Mouse (Mus musculus) embryo, embryonic 9.5 days (tissue): ENCODE data around the gene Gucd1.
"Not testable (repeated sequence)": the region's sequence is repeated elsewhere in the genome, so short reads cannot be mapped to it uniquely, and the experiment has no call there.

Source experiments
- DNase-seq: peaks from one replicate; pipeline ENCODE4 v3.0.0-alpha.2; 2017; ENCODE audit errors: extremely low spot score

Gene Gucd1

DNA sequence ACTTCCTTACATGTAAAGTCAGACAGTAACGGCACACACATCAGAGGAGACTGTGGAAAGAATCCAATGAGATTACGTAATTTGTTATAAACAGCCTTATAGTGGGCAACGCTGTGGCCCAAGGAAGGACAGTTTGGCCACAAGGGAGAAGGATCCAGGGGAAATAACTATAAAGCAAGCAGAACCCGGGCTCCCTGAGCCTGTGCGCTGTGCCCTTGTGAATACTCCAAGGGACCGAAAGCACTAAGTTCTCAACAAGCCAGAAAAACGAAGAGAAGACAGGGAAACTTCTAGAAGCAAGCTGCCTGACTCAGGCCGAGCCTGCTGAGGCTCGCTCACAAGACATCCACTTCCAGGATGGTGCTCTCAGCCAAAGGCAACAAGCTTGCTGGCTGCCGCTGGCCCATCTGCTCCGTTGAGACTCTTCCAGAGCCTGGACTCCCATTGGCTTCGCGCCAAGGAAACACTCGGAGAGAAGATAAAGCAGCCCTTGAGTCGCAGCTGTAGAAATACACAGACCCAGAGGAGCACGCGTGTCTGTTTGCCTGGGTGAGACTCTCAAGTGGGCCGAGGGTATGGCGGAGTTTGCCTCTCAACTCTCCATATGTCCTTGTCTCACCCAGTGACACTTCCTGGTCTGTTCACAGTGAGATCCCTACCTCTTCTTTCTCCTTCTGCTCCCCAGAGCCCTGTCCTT is 144.0 kb downstream of the Gucd1 start:
- DNase-seq = not testable (repeated sequence)

- peak; percentile 3 for DNase-seq
These were observed 152.5 kb downstream of the Gucd1 start for GRCm38 (mm10) chr10:75365231-75365633.

GRCm38 (mm10) chr10:75364796-75365195 is 153.0 kb downstream of the Gucd1 start:
- no peak for DNase-seq

DNA sequence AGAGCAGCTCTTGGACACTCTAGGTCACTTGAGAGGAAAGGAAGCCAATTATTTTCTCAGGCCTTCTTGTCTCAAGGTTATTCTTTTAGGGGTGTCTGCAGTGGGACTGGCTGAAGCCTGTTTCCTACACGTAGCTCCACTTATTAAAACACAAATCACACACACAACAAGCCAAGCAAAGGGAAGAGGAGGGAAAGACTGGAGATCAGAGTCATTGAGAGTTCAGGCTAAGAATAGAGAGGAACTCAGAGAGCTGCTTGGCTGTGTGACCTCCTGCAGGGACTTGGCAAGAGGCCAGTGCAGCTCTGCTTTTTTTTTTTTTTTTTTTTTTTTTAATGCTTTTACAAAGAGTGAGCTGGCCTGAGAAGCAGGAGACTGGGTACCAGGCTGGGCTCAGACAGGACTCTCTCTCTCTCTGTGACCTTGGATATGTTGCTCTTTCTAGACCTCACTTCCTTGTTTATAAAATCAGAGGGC is 153.5 kb downstream of the Gucd1 start:
- not testable (repeated sequence) for DNase-seq

DNA sequence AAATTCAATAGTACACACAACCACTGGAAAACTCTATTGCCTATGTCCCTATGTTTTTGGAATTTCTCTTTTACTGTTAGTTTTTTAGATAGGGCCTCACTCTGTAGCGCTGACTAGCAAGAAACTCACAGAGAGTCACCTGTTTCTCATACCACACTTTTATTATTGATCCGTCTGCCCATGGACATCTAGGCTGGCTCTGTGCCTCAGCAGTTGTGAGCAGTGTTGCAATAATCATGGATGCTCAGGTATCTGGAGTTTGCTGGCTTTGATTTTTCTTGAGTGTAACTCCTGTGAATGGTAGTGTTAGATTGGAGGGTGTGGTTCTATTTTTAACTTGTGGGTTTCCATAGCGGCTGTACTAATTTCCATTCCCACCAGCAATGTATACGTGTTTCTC is 162.4 kb downstream of the Gucd1 start:
- no peak for DNase-seq

GRCm38 (mm10) chr10:75353838-75354241 is 163.9 kb downstream of the Gucd1 start:
- not testable (repeated sequence) for DNase-seq

DNA sequence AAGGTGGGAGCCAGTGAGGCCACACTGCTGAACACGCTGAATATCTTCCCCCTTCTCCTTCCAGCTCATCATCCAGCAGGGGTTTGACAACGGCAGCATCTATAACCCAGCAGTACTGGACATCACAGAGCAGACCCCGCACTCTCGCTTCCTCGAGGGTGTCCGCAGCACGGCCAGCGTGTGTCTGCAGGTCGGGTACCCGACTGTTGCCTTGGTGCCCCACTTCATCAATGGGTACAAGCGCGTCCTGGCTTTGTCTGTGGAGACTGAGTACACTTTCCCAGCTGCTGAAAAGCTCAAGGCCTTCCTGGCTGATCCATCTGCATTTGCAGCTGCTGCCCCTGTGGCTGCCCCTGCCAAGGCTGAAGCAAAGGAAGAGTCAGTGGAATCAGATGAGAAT is 165.2 kb downstream of the Gucd1 start:
- no peak for DNase-seq

- DNase-seq = no peak
These were observed 167.2 kb downstream of the Gucd1 start for GRCm38 (mm10) chr10:75350564-75350963.

DNA sequence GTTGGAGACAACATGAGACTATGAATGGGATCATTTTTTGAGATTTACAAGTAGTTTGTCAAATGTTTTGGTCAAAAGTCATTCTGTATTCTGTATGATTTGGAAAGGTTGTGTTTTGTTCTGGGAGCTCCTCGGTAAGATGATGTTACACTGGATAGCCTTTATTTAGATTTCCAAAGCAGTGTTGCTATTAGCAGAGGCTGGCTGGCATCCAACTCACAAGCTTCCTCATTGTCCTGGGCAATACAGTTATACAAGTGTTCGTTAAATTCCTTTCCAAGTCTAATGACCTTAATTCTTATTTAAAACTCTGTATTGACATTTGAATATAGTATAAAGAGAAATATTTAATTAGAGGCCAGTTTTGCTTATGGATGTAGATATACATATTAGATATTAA is 172.5 kb downstream of the Gucd1 start:
- DNase-seq = no peak

DNA sequence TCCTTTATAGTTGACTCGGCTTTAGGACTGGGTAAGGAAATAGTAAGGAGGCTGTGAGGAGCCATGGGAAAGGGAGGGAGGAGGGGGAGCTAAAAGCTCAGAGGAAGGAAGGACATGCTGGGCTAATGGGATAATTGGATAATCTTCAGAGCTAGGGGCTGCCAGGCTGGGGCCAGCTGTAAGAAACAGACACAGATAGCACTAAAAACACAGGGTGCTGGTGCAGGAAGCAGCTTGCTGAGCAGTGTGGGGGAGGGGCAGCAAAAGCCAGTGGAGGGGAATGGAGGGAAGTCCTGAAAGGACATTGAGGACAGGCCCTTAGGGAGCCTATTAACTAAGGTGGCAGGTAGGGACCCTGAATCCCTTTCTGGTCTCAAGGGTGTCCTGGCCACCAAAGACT is 173.2 kb downstream of the Gucd1 start:
- not testable (repeated sequence) for DNase-seq

GRCm38 (mm10) chr10:75341936-75342335 is 175.8 kb downstream of the Gucd1 start:
- DNase-seq = no peak

- no peak for DNase-seq
These were observed 178.4 kb downstream of the Gucd1 start for GRCm38 (mm10) chr10:75339377-75339776.

GRCm38 (mm10) chr10:75338852-75339251 is 178.9 kb downstream of the Gucd1 start:
- DNase-seq = no peak

GRCm38 (mm10) chr10:75337231-75337630 is 180.5 kb downstream of the Gucd1 start:
- DNase-seq = no peak

DNA sequence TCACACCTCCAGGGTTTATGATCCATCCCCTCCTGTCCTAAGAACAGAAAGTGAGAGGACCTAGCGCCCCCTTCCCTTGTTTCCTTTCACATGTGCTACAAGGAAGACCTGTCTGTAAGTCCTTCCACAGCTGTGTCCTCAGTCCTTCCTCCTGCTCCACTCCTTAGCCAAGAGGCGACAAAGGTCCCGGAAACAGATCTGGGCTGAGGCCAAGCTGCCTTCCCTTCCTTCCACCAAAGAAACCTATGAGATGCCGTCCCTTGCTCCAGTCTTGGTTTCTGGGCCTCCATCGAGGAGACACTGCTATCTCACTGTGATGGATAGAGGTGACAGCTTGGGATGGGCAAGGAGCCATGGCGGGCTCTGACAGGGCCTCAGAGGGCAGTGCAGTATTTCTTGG is 182.7 kb downstream of the Gucd1 start:
- DNase-seq = no peak

DNA sequence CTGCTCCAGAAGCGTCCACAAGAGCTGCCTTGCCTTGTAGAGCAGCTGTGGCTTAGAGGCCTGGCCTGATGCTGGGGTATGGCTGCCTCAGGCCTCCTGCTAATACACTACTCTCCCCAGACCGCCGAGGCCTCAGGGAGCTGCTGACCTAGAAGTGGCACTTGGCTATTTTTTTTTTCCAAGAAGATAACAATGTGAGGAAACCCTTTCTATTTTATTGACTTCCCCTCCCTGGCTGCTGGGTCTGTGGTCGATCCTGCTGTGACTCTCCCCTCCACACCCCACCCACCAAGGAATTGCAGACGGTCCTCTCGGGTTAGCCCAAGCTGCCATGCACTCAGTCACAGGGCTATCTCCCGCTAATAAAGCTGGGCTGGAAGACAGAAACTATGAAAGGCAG is 183.6 kb downstream of the Gucd1 start:
- no peak for DNase-seq

- no peak for DNase-seq
These were observed 184.5 kb downstream of the Gucd1 start for GRCm38 (mm10) chr10:75333176-75333776.

DNA sequence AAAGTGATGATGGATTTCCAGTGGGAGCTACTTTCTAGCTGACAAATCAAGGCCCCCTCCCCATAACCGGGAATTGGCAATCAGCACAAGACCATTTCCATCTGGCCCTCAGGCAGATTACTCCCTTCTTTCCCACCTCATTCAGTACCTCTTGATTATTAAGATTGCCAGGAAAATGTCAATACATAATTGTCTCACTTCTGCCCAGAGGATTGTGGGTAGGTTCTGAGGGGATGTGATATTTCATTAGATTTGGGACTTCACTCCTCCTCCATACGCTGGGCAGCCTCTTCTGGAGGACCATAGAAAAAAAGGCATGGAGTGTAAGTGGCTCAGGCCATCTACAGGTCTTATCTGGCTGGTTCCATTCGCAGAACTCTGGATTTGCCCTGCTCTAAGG is 185.5 kb downstream of the Gucd1 start:
- DNase-seq = no peak

- peak; percentile 31 for DNase-seq
These were observed 189.5 kb downstream of the Gucd1 start for GRCm38 (mm10) chr10:75328201-75328704.

DNA sequence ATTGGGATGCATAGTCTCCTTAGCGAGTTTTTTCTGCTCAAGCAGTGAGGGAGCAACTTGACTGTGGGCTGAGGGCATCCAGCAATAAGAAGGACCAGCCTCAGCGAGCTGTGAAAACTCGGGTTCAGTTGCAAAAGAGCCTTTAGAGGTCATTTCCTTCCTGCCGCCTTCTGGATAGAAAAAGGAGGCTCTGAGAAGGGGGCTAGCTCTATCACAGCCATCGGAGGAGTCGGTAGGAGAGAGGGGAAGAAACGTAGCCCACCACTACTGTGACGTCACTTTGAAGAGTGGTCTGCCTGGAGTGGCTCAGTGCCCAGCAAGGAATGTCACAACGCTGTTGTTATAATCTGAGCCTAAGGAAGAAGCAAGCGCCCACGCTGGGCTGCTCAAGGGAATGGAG is 190.7 kb downstream of the Gucd1 start:
- DNase-seq = no peak

GRCm38 (mm10) chr10:75326553-75326952 is 191.2 kb downstream of the Gucd1 start:
- DNase-seq = no peak

DNA sequence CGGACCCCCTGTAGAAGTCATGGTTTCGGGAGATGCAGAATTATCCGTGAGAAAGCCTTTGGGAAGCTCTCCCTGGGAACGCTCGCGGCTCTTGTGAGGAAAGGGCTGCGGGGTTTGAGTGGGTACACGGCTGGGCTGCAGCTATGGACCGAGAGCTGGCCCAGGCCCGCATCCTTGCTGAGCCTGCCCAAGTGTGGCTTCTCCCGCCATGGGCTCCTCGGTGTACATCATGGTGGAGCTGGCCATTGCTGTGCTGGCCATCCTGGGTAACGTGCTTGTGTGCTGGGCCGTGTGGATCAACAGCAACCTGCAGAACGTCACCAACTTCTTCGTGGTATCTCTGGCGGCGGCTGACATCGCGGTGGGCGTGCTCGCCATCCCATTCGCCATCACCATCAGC is 192.0 kb downstream of the Gucd1 start:
- DNase-seq = no peak

- DNase-seq = no peak
These were observed 193.4 kb downstream of the Gucd1 start for GRCm38 (mm10) chr10:75324391-75324790.
